Mouse (Mus musculus) midbrain, embryonic 15.5 days (tissue): ENCODE measurements around the gene Chd5. TPM values are rescaled to one million over a fixed set of nuclear protein-coding genes. Genes with fewer than 3 reads are reported as not detected.

Experiments used
- ATAC-seq: fragments of 200-750 bp; cut with Nextera tagmentation; replicated peaks from 2 replicates; pipeline ENCODE4 v1.8.0; 2017; ENCODE audit warnings: moderate TSS enrichment
- H3K27ac ChIP-seq: fragments of 300-500 bp; sonication (generic); 2 replicates; pipeline ENCODE4 v1.5.1; 2015; ENCODE audit warnings: mild to moderate bottlenecking, inconsistent platforms
- H3K27me3 ChIP-seq: fragments of 300-500 bp; sonication (generic); replicated peaks from 2 replicates; pipeline ENCODE4 v1.6.1; 2015; ENCODE audit warnings: inconsistent platforms
- H3K36me3 ChIP-seq: fragments of 300-500 bp; sonication (generic); replicated peaks from 2 replicates; pipeline ENCODE4 v1.6.1; 2015; ENCODE audit warnings: inconsistent platforms
- H3K4me1 ChIP-seq: fragments of 300-500 bp; sonication (generic); 2 replicates; pipeline ENCODE4 v1.6.1; 2015; ENCODE audit warnings: inconsistent platforms
- H3K4me2 ChIP-seq: fragments of 300-500 bp; sonication (generic); 2 replicates; pipeline ENCODE4 v1.6.1; 2015; ENCODE audit warnings: inconsistent platforms, mild to moderate bottlenecking, moderate library complexity
- H3K4me3 ChIP-seq: fragments of 300-500 bp; sonication (generic); 2 replicates; pipeline ENCODE4 v1.5.1; 2015; ENCODE audit warnings: mild to moderate bottlenecking, inconsistent platforms
- H3K9ac ChIP-seq: fragments of 300-500 bp; sonication (generic); 2 replicates; pipeline ENCODE4 v1.6.1; 2015; ENCODE audit warnings: mild to moderate bottlenecking, inconsistent platforms
- H3K9me3 ChIP-seq: fragments of 300-500 bp; sonication (generic); 2 replicates; pipeline ENCODE4 v1.6.1; 2016; ENCODE audit warnings: inconsistent platforms
- WGBS: fragments of 180-500 bp; shearing (Covaris S2); methylation state at CpG from one replicate; pipeline ENCODE4 v1.1.7; 2015; ENCODE audit warnings: mixed read lengths; 5-methylcytosine and 5-hydroxymethylcytosine counted together
- polyA plus RNA-seq: library from polyadenylated mRNA; unstranded; fragments of >200 nt; fragmentation: Nextera tagmentation; extraction: Ambion mirVana; gene quantifications from 2 replicates; pipeline ENCODE4 v1.2.1, GENCODE M21; 2015

Gene Chd5
- polyA plus RNA-seq, 1 experiment from 2014 or later: 65.0 TPM

DNA sequence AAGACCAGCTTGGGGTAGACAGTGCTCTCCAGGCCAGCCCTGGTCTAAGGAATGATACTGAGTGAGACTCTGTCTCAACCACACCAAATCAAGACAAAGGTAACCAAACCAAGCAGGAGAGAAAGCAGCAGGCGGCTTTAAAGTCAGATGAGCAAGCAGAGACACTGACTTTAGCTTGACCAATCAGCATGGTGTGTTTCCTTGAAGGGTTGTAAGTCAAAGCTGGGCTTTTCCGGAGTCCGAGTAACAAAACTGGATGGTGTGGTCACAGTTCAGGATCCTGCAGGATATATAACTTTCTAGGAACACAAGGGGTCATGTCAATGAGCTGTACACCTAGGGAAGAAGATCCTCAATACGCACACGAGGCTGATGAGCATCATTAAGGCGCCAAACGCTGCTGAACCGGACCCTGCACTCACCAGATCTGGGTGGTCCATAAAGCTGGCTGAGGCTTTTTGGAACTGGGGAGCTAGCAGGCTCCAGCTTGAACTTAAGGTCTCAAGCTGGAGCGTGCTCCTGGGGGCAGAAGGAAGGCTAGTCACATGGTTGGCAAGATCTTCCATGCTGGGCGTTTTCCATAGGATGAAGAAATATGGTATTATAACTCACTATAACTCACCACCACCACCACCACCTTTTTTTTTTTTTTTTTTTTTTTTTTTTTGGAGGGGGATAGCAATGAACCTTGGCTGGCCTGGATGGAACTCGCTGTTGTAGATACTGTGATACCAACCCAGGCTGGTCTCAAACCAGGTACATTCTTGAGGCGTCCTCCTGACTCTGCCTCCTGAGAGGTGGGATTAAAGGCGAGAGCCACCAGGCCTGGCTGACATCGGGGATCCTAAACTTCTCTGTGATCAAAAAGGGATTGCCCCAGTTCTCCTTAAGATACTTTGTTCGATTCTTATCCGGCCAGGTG is 13.5 kb upstream of the Chd5 start:
- no peaks in the 10 kb centered on the region for H3K27me3 ChIP-seq
- peak overlapping the region; percentile 70 for H3K4me3 ChIP-seq
- no peak overlapping the region for H3K9ac ChIP-seq
- peaks cover 20% of the 10 kb centered on the region for H3K4me1 ChIP-seq
- peak; percentile 46 for ATAC-seq
- H3K27ac ChIP-seq: no peak overlapping the region
- WGBS: 58% methylated on average over 16 of the region's 16 CpGs
- H3K4me2 ChIP-seq: peak overlapping the region; percentile 30; the same call in 1 of the 2 replicates
- no peaks in the 10 kb centered on the region for H3K9me3 ChIP-seq
- peaks cover 6% of the 10 kb centered on the region; the same call in 1 of the 2 replicates for H3K36me3 ChIP-seq

DNA sequence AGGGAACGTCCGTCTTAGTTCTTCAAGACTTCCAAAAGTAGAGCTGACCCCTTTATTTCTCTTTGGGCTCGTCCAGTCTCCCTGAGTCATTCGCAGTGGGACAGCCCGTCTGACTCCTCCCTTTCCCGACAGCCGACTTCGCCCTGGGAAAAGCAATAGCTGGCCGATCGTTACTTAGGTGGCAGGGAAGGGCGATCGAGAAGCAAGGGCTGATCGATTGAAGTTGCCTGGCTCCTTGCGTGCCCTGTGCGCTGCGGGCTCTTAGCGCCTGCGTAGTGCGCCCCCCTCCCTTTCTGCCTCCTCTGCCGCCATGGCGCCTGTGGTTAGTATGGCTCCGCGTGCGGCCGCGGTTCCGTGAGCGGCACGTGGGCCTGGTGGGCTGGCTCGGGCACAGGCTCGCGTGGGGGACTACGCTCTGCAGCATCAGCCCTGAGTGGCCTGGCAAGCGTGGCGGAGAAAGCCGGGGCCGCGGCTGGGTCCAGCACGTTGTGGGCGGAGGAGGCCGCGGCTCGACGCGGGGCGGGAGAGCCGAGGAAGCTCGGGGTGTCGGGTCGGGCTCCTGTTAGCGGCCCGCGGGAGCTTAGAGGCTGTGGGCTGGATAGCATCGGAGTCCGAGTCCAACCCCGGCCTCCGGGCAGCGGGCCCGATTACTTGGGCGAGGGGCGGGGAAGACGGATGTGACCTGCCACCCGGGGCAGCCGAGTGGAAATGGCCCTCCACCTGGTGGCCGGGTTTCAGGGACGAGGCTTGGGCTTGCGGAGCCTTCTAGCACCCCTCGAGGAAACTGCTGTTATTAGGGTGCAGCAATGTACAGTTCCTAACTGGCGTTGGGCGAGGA is 12.7 kb upstream of the Chd5 start, which contains the start of gene Rpl22:
Rpl22 (plus strand) TSS at position 169 of the 838 bp plus-strand sequence.
- H3K27me3 ChIP-seq: no peaks in the 10 kb centered on the region
- H3K27ac ChIP-seq: peak within 1 kb of the TSS; percentile 66
- peak; percentile 95 for ATAC-seq
- H3K4me2 ChIP-seq: peak within 1 kb of the TSS; percentile 75
- peaks cover 20% of the 10 kb centered on the region for H3K4me1 ChIP-seq
- no peaks in the 10 kb centered on the region for H3K9me3 ChIP-seq
- under 1% methylated on average over 69 of the region's 70 CpGs for WGBS
- peak within 1 kb of the TSS; percentile 70 for H3K4me3 ChIP-seq
- H3K9ac ChIP-seq: peak within 1 kb of the TSS; percentile 73
- H3K36me3 ChIP-seq: peaks cover 10% of the 10 kb centered on the region

DNA sequence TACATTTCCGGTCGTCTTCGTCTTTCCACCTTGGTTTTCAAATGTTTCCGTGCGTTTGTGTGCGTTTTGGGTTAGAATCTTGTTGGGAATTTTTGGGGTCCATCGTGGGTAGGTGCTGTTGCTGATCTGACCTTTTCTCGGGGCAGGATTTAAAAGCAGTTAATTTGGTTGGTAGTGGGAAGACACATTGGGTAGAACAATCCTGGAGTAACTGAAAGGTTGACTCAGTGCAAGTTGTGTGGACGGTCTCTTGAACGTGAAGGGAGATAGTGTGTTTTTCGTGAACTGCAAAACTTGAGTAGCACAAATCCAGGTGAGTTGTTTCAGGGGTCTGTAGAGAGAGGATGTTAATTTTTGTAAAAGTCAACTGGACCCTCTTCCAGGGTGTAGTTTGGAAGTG is 11.9 kb upstream of the Chd5 start:
- Histone ChIP-seq H3K36me3 (peaks cover 17% of the 10 kb centered on the region), H3K27ac (no peak overlapping the region), H3K9ac (peak overlapping the region; percentile 73), H3K4me1 (peaks cover 20% of the 10 kb centered on the region), H3K4me3 (peak overlapping the region; percentile 70), H3K27me3 (no peaks in the 10 kb centered on the region), H3K9me3 (no peaks in the 10 kb centered on the region), H3K4me2 (peak overlapping the region; percentile 75)
- ATAC-seq: no peak
- WGBS: under 1% methylated on average over 11 of the region's 11 CpGs

DNA sequence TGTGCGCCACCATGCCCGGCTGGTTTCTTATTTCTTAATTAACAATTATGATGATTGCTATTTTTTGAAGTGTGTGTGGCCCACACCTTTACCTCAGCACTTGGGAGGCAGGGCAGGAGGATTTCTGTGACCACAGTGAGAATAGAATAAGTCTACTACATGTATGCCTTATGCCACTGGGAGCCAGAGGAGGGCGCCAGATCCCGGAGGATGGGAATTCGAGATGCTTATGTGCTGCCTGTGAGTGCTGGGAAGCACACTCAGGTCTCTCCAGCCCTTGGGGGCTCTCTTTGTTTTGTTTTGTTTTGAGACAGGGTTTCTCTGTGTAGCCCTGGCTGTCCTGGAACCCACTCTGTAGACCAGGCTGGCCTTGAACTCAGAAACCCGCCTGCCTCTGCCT is 9.8 kb upstream of the Chd5 start:
- WGBS: 80% methylated on average over 6 of the region's 6 CpGs
- Histone ChIP-seq H3K27ac (no peak overlapping the region), H3K9ac (no peak overlapping the region), H3K4me3 (no peak overlapping the region), H3K4me2 (no peak overlapping the region), H3K36me3 (peaks cover 32% of the 10 kb centered on the region), H3K4me1 (peaks cover 25% of the 10 kb centered on the region), H3K9me3 (no peaks in the 10 kb centered on the region), H3K27me3 (no peaks in the 10 kb centered on the region)
- no peak for ATAC-seq

DNA sequence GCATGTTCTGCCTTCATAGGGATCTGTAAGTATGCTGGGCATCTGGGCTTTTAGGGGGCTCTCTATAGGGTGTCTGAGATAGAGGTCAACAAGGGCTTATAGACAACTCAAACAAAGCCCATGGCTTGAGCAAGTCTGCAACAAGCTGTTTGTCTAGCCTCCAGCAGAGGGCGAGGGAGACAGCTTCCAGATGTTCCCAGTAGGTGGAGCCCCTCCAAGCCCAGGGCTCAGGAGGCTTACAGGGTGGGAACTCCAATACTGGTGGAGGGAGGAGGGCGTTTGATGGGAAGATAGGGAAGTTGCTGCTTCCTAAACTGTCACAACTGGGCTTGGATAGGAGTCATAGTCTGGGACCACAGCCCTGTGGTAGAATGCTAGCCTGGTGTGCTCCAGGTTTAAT is 5.5 kb upstream of the Chd5 start:
- H3K4me3 ChIP-seq: no peak overlapping the region
- peaks cover 5% of the 10 kb centered on the region for H3K4me1 ChIP-seq
- H3K27me3 ChIP-seq: no peaks in the 10 kb centered on the region
- H3K9me3 ChIP-seq: no peaks in the 10 kb centered on the region
- no peak overlapping the region for H3K9ac ChIP-seq
- WGBS: 37% methylated on average over 2 of the region's 2 CpGs
- H3K36me3 ChIP-seq: peaks cover 41% of the 10 kb centered on the region
- H3K4me2 ChIP-seq: no peak overlapping the region
- ATAC-seq: peak; percentile 54
- 0 out of 2 replicates have a peak overlapping the region, but pooled peaks have one; percentile 13 for H3K27ac ChIP-seq

DNA sequence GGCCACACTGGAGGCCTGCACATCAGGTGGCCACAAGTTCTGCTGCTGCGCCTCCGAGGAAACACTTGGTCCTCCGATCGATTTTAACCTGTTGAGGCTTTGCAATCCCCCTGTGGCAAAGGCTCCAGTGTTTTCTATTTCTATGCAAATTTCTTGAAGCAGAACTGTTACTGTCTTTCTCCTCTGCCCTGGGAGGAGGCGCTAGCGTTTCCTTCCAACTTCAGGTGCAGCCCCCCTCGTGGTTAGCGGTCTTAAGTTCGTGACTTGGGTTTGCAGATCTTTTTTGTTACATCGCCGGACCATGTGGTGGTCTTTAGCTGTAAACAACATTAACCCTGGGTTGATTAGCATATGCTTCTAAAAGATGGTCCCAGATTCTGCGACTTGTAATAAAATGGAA is 4.9 kb upstream of the Chd5 start:
- no peak for ATAC-seq
- H3K4me3 ChIP-seq: no peak overlapping the region
- H3K9me3 ChIP-seq: no peaks in the 10 kb centered on the region
- peaks cover 41% of the 10 kb centered on the region for H3K36me3 ChIP-seq
- no peaks in the 10 kb centered on the region for H3K27me3 ChIP-seq
- H3K4me2 ChIP-seq: no peak overlapping the region
- H3K4me1 ChIP-seq: peaks cover 9% of the 10 kb centered on the region
- WGBS: 91% methylated on average over 12 of the region's 12 CpGs
- H3K27ac ChIP-seq: no peak overlapping the region
- no peak overlapping the region for H3K9ac ChIP-seq

DNA sequence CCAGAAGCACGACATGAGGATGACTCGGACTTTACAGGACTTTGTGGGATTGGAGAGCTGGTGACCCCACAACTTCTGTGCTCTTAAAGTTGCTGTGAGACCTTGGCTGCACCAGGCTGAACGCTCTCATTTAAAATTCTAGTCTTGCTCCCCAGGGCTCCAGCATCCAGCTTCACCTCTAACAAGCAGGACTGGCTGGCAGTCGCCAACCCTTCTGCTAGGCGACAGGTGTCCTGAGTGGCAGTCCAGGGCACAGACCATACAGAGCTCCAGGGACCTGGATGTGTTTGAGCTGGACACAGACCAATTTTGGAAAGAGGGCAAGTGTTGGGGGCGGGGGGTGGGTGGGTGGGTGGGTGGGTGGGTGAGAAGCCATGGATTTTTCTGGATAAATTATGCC is 679 bp upstream of the Chd5 start:
- Histone ChIP-seq H3K4me2 (no peak overlapping the region; the same call in 1 of the 2 replicates), H3K27me3 (peaks cover 8% of the 10 kb centered on the region), H3K27ac (peak overlapping the region; percentile 21), H3K9ac (no peak overlapping the region), H3K9me3 (no peaks in the 10 kb centered on the region), H3K36me3 (peaks cover 14% of the 10 kb centered on the region), H3K4me3 (no peak overlapping the region), H3K4me1 (peaks cover 34% of the 10 kb centered on the region)
- 20% methylated on average over 6 of the region's 6 CpGs for WGBS
- ATAC-seq: no peak

DNA sequence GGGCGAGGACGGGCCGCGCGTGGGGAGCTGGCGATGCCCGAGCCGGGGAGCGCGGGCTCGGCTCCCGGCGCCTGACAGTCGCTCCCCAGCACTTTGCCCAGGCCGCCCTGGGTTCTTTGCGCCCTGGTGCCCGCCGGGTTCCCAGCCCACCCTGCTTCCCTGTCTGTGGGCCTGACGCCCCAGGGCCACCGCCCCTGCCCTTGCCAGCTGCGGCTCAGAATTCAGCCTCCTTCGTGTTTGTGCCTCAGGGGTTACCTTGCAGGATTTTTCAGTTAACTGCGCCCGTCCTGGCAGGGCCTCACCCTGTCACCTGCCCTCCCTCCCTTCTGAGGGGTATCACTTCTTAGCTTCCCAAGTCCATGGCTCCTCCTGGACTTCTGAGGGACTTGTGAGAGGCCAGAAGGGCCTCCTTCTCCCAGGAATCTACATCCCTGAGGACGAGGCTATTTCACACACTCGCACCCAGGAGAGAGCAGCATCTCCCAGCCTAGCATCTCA is 891 bp downstream of the Chd5 start:
- Histone ChIP-seq H3K4me1 (peaks cover 39% of the 10 kb centered on the region), H3K9ac (peak overlapping the region; percentile 85), H3K4me2 (peak overlapping the region; percentile 81), H3K27ac (peak overlapping the region; percentile 84), H3K27me3 (peaks cover 8% of the 10 kb centered on the region), H3K9me3 (no peaks in the 10 kb centered on the region), H3K36me3 (peaks cover 3% of the 10 kb centered on the region; the same call in 1 of the 2 replicates), H3K4me3 (peak overlapping the region; percentile 81)
- WGBS: 4% methylated on average over 7 of the region's 26 CpGs
- ATAC-seq: peak; percentile 51

DNA sequence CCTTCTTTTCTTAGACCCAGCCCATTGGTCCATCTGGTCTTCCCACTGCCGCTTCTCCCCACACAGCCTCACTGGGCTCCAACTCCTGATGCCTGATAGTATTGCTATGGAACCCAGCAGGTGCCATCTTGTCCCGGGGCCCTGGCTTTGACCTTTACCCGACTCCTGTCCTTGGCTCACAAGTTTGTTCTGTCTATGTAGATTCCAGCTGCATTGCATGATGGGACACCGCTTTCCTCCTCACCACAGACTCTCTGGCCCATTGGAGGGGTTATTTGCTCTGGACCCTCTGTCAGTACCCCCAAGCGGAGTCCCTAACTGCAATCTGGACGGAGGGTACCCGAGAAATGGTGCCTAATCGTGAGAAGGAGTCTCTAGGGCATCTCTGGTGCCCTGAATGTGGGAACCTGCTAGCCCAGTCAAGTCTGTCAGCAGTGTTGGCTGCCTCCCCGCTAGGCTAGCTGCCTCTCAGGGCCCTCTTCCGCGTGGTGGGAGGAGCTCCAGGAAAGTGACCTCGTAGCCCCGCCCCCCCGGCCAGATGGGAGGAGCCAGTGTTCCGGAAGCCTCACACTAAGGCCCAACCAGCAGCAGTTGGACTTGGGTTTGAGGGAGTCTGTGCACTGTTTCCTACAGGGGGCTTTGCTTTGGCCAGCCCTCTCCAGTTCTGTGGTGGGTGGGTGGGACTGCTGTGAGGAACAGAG is 2.3 kb downstream of the Chd5 start:
- Histone ChIP-seq H3K4me3 (peak overlapping the region; percentile 81), H3K27me3 (peaks cover 8% of the 10 kb centered on the region), H3K4me1 (peaks cover 47% of the 10 kb centered on the region), H3K4me2 (peak overlapping the region; percentile 81), H3K9ac (no peak overlapping the region), H3K9me3 (no peaks in the 10 kb centered on the region), H3K36me3 (no peaks in the 10 kb centered on the region), H3K27ac (no peak overlapping the region)
- WGBS: 36% methylated on average over 15 of the region's 15 CpGs
- no peak for ATAC-seq

DNA sequence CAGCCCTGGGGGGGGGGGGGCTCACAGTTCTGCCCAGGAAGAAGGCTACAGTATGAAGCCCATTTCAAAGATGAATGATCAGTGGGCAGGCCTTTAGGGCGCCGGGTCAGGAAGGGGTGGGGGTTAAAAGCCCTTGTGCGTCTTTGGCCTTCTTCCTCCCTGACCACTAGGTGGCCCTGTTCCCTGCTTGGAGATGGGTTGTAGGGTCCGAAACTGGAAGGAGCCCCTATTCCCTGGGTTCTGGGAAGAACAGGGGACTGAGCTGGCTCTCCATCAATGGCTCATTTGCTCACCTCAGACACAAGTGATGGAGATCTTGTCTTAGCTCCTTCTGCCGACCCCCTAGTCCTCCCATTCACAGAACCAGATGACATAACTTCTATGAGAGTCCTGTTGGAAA is 4.8 kb downstream of the Chd5 start:
- no peak for ATAC-seq
- Histone ChIP-seq H3K4me2 (no peak overlapping the region), H3K9ac (no peak overlapping the region), H3K36me3 (no peaks in the 10 kb centered on the region), H3K4me1 (peaks cover 46% of the 10 kb centered on the region), H3K27ac (no peak overlapping the region; the same call in 1 of the 2 replicates), H3K9me3 (no peaks in the 10 kb centered on the region), H3K4me3 (no peak overlapping the region), H3K27me3 (peaks cover 8% of the 10 kb centered on the region)
- WGBS: 5% methylated on average over 5 of the region's 5 CpGs

DNA sequence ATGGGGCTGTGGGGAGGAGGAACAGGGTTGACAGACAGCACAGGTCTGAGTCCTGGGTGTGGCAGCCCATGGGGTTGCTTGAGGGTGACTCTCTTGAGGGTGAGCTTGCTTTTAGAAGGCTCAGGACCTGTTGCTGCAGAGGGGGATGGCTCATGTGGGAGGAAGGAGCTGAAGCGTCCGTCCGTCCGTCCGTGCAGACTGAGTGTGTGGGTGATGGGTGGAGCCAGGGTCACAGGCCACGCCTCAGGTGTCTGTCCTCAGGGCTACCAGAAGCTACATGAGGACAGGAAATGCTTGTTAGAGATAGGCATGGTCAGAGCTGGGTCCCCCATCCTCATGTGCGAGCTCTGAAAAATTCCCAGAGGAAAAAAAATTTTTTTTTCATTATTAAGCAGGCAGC is 6.2 kb downstream of the Chd5 start:
- WGBS: 64% methylated on average over 7 of the region's 7 CpGs
- no peak for ATAC-seq

More for the DNA sequence above, 6.2 kb downstream of the Chd5 start:
- H3K4me3 ChIP-seq: no peak overlapping the region
- H3K9me3 ChIP-seq: no peaks in the 10 kb centered on the region
- peaks cover 8% of the 10 kb centered on the region for H3K27me3 ChIP-seq
- H3K36me3 ChIP-seq: no peaks in the 10 kb centered on the region
- no peak overlapping the region for H3K9ac ChIP-seq
- H3K4me1 ChIP-seq: peaks cover 57% of the 10 kb centered on the region
- no peak overlapping the region for H3K27ac ChIP-seq
- H3K4me2 ChIP-seq: no peak overlapping the region
